Mouse (Mus musculus): ENCODE data around the gene Sept3. TPM values are rescaled to one million over a fixed set of nuclear protein-coding genes. Genes with fewer than 3 reads are reported as not detected.

Sept3 gene
- polyA plus RNA-seq, 1 experiment from 2014 or later = 157 TPM

GRCm38 (mm10) chr15:82337875-82338274 lies 63.2 kb downstream of the Sept3 start:
- H3K36me3 ChIP-seq (ENCODE audit: control insufficient read depth, insufficient read depth, low read length) = no peaks in the 10 kb centered on the region
- WGBS = 52% methylated on average over 4 of the region's 4 CpGs
- ATAC-seq (replicated peaks; ENCODE audit: low FRiP score) = no peak
- peak overlapping the region; percentile 44 for H3K4me3 ChIP-seq (ENCODE audit: low read depth, low read length)
- DNase-seq (ENCODE audit: low spot score) = no peak
- H3K9ac ChIP-seq (ENCODE audit: low read length) = peak overlapping the region; percentile 55
- peak overlapping the region; percentile 71 for H3K4me2 ChIP-seq (ENCODE audit: low read depth, low read length, severe bottlenecking)
- peaks cover 9% of the 10 kb centered on the region; the same call in 1 of the 2 replicates for H3K27me3 ChIP-seq (ENCODE audit: control insufficient read depth, insufficient read depth, low read length)
- H3K4me1 ChIP-seq (replicated peaks; ENCODE audit: control insufficient read depth, insufficient read depth, low read length) = peaks cover 11% of the 10 kb centered on the region; the same call in 1 of the 2 replicates
- no peak overlapping the region for H3K27ac ChIP-seq (ENCODE audit: low read depth, low read length)
- H3K9me3 ChIP-seq (ENCODE audit: control insufficient read depth, low read length) = no peaks in the 10 kb centered on the region

GRCm38 (mm10) chr15:82338593-82339112 lies 64.0 kb downstream of the Sept3 start, which contains the start of the genes Naga, Pheta2 and Smdt1:
TSS of gene Naga (minus strand) at chr15:82338925.
TSS of gene Pheta2 (plus strand) at chr15:82338942.
TSS of gene Smdt1 (plus strand) at chr15:82338959.
- WGBS = under 1% methylated on average over 41 of the region's 41 CpGs
- no peaks in the 10 kb centered on the region for H3K9me3 ChIP-seq (ENCODE audit: control insufficient read depth, low read length)
- DNase-seq (ENCODE audit: low spot score) = peak; percentile 97
- H3K9ac ChIP-seq (ENCODE audit: low read length) = peak within 1 kb of the TSS; percentile 55
- peak within 1 kb of the TSS; percentile 71 for H3K4me2 ChIP-seq (ENCODE audit: low read depth, low read length, severe bottlenecking)
- no peak within 1 kb of the TSS for H3K27ac ChIP-seq (ENCODE audit: low read depth, low read length)
- ATAC-seq (replicated peaks; ENCODE audit: low FRiP score) = peak; percentile 92
- peak within 1 kb of the TSS; percentile 44 for H3K4me3 ChIP-seq (ENCODE audit: low read depth, low read length)
- peaks cover 11% of the 10 kb centered on the region; the same call in 1 of the 2 replicates for H3K4me1 ChIP-seq (replicated peaks; ENCODE audit: control insufficient read depth, insufficient read depth, low read length)
- H3K27me3 ChIP-seq (ENCODE audit: control insufficient read depth, insufficient read depth, low read length) = peaks cover 9% of the 10 kb centered on the region; the same call in 1 of the 2 replicates
- H3K36me3 ChIP-seq (ENCODE audit: control insufficient read depth, insufficient read depth, low read length) = no peaks in the 10 kb centered on the region

- Histone ChIP-seq H3K4me3 (ENCODE audit: low read depth, low read length) (peak overlapping the region; percentile 44), H3K36me3 (ENCODE audit: control insufficient read depth, insufficient read depth, low read length) (no peaks in the 10 kb centered on the region), H3K27ac (ENCODE audit: low read depth, low read length) (no peak overlapping the region), H3K4me1 (replicated peaks; ENCODE audit: control insufficient read depth, insufficient read depth, low read length) (peaks cover 11% of the 10 kb centered on the region; the same call in 1 of the 2 replicates), H3K27me3 (ENCODE audit: control insufficient read depth, insufficient read depth, low read length) (peaks cover 9% of the 10 kb centered on the region; the same call in 1 of the 2 replicates), H3K9me3 (ENCODE audit: control insufficient read depth, low read length) (no peaks in the 10 kb centered on the region), H3K4me2 (ENCODE audit: low read depth, low read length, severe bottlenecking) (peak overlapping the region; percentile 71), H3K9ac (ENCODE audit: low read length) (peak overlapping the region; percentile 55; the same call in 1 of the 2 replicates)
- ATAC-seq (replicated peaks; ENCODE audit: low FRiP score) (no peak), DNase-seq (ENCODE audit: low spot score) (no peak)
- WGBS = 58% methylated on average over 10 of the region's 10 CpGs
These were observed 64.5 kb downstream of the Sept3 start for GRCm38 (mm10) chr15:82339150-82339549.

GRCm38 (mm10) chr15:82339634-82340254 lies 65.1 kb downstream of the Sept3 start:
- Histone ChIP-seq H3K36me3 (ENCODE audit: control insufficient read depth, insufficient read depth, low read length) (no peaks in the 10 kb centered on the region), H3K4me3 (ENCODE audit: low read depth, low read length) (no peak overlapping the region), H3K27ac (ENCODE audit: low read depth, low read length) (no peak overlapping the region), H3K9ac (ENCODE audit: low read length) (no peak overlapping the region), H3K9me3 (ENCODE audit: control insufficient read depth, low read length) (no peaks in the 10 kb centered on the region), H3K4me1 (replicated peaks; ENCODE audit: control insufficient read depth, insufficient read depth, low read length) (peaks cover 11% of the 10 kb centered on the region; the same call in 1 of the 2 replicates), H3K27me3 (ENCODE audit: control insufficient read depth, insufficient read depth, low read length) (peaks cover 9% of the 10 kb centered on the region; the same call in 1 of the 2 replicates), H3K4me2 (ENCODE audit: low read depth, low read length, severe bottlenecking) (no peak overlapping the region)
- ATAC-seq (replicated peaks; ENCODE audit: low FRiP score) = no peak
- WGBS = 77% methylated on average over 8 of the region's 8 CpGs
- DNase-seq (ENCODE audit: low spot score) = no peak

- peak overlapping the region; percentile 60 for H3K9ac ChIP-seq (ENCODE audit: low read length)
- whole genome bisulfite sequencing = 39% methylated on average over 21 of the region's 21 CpGs
These were observed 65.8 kb downstream of the Sept3 start for GRCm38 (mm10) chr15:82340414-82341035.

GRCm38 (mm10) chr15:82341036-82341501 lies 66.4 kb downstream of the Sept3 start:
- H3K9me3 ChIP-seq (ENCODE audit: control insufficient read depth, low read length) = no peaks in the 10 kb centered on the region
- peak; percentile 77 for DNase-seq (ENCODE audit: low spot score)
- H3K4me3 ChIP-seq (ENCODE audit: low read depth, low read length) = peak overlapping the region; percentile 30
- H3K27me3 ChIP-seq (ENCODE audit: control insufficient read depth, insufficient read depth, low read length) = peaks cover 9% of the 10 kb centered on the region; the same call in 1 of the 2 replicates
- WGBS = 3% methylated on average over 40 of the region's 40 CpGs
- peak overlapping the region; percentile 32; the same call in 1 of the 2 replicates for H3K27ac ChIP-seq (ENCODE audit: low read depth, low read length)
- no peaks in the 10 kb centered on the region for H3K36me3 ChIP-seq (ENCODE audit: control insufficient read depth, insufficient read depth, low read length)
- H3K4me1 ChIP-seq (replicated peaks; ENCODE audit: control insufficient read depth, insufficient read depth, low read length) = peaks cover 11% of the 10 kb centered on the region; the same call in 1 of the 2 replicates
- H3K4me2 ChIP-seq (ENCODE audit: low read depth, low read length, severe bottlenecking) = peak overlapping the region; percentile 47
- no peak for ATAC-seq (replicated peaks; ENCODE audit: low FRiP score)
- H3K9ac ChIP-seq (ENCODE audit: low read length) = peak overlapping the region; percentile 60

More at GRCm38 (mm10) chr15:82340414-82341035, 65.8 kb downstream of the Sept3 start:
- peaks cover 11% of the 10 kb centered on the region; the same call in 1 of the 2 replicates for H3K4me1 ChIP-seq (replicated peaks; ENCODE audit: control insufficient read depth, insufficient read depth, low read length)
- H3K27me3 ChIP-seq (ENCODE audit: control insufficient read depth, insufficient read depth, low read length) = peaks cover 9% of the 10 kb centered on the region; the same call in 1 of the 2 replicates
- H3K27ac ChIP-seq (ENCODE audit: low read depth, low read length) = no peak overlapping the region
- no peaks in the 10 kb centered on the region for H3K36me3 ChIP-seq (ENCODE audit: control insufficient read depth, insufficient read depth, low read length)
- H3K9me3 ChIP-seq (ENCODE audit: control insufficient read depth, low read length) = no peaks in the 10 kb centered on the region
- peak overlapping the region; percentile 47 for H3K4me2 ChIP-seq (ENCODE audit: low read depth, low read length, severe bottlenecking)
- peak overlapping the region; percentile 30 for H3K4me3 ChIP-seq (ENCODE audit: low read depth, low read length)
- no peak for ATAC-seq (replicated peaks; ENCODE audit: low FRiP score)
- no peak for DNase-seq (ENCODE audit: low spot score)

GRCm38 (mm10) chr15:82341675-82342542 lies 67.2 kb downstream of the Sept3 start:
- ATAC-seq (replicated peaks; ENCODE audit: low FRiP score) (no peak), DNase-seq (ENCODE audit: low spot score) (no peak)
- Histone ChIP-seq H3K4me2 (ENCODE audit: low read depth, low read length, severe bottlenecking) (no peak overlapping the region; the same call in 1 of the 2 replicates), H3K27me3 (ENCODE audit: control insufficient read depth, insufficient read depth, low read length) (peaks cover 9% of the 10 kb centered on the region; the same call in 1 of the 2 replicates), H3K4me1 (replicated peaks; ENCODE audit: control insufficient read depth, insufficient read depth, low read length) (peaks cover 13% of the 10 kb centered on the region), H3K9ac (ENCODE audit: low read length) (no peak overlapping the region; the same call in 1 of the 2 replicates), H3K9me3 (ENCODE audit: control insufficient read depth, low read length) (no peaks in the 10 kb centered on the region), H3K36me3 (ENCODE audit: control insufficient read depth, insufficient read depth, low read length) (no peaks in the 10 kb centered on the region), H3K27ac (ENCODE audit: low read depth, low read length) (no peak overlapping the region), H3K4me3 (ENCODE audit: low read depth, low read length) (no peak overlapping the region)
- WGBS = 67% methylated on average over 15 of the region's 15 CpGs

Measured in forebrain, embryonic 11.5 days (tissue).